Mouse (Mus musculus) cerebellum, postnatal 4 days (tissue): ENCODE measurements at regions not wholly inside any gene's neighbourhood (a gene's known extent, or its start where the extent isn't known, plus 50 kb on each side); places are given as distances from the start of the nearest gene placed in this dataset.

Experiments
- DNase-seq, 2 experiments: peaks; one replicate each; pipeline ENCODE4 v3.0.0; 2022; ENCODE audit warnings: low spot score in 2 of 2, mixed read lengths in 1 of 2

- no peak for DNase-seq
Measured at GRCm38 (mm10) chr14:102469326-102469725, 513.1 kb downstream of the Kctd12 start.

- no peak for DNase-seq
Measured at GRCm38 (mm10) chr14:102461001-102461400, 521.4 kb downstream of the Kctd12 start.

DNA sequence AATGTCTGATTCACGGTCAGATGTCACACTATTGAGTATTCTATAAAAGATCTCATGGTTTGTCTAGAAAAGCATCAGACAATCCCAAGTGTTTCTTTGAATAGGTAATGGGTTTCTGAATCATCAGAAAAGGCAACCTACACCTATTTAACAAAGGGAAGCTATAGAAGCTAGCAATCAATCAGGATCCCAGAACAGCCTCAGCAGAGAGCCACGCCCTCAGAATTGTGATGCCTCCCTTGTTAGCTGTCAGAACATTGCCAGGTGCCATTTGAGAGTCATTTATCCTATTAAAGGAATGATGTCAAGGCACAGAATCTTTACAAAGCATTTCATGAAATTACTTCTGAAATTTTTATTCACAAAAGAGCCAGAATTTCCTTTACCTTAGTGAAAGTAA, 542.7 kb downstream of the Kctd12 start:
- no peak for DNase-seq

DNA sequence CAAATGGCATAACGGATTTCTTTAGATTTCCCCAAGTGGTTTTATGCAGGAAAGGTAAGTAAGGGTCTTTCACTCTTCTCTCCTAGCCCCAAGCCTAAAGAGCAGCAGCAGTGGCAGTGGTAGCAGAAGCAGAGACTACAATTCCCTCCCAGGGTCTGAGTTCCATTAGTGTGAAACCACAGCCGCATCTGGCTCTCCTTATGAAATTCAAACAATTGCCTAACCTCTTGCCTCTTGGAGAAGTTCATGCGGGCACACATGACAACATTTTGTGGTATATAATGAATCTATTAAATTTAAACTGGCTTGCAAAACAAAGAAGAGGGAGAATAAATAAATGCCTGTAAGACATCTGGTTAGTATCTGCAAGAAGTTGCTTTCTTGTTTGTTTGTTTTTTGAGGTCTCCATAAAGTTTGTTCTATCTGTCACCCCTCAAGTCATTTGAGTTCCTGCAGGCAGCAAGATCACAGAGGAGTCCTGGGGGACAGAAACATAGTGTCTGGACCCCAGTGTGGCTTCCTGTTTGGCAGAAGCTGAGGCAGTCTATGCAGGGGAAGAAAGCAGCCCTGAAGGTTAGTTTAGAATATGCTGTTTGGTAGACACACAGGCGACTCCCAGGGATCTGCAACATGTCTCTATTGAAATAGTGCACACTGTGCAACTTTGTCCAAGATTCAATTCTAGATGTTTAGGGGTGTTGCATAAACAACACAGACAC, 578.9 kb downstream of the Kctd12 start:
- no peak for DNase-seq

GRCm38 (mm10) chr14:102402061-102402689, 580.3 kb downstream of the Kctd12 start:
- no peak for DNase-seq

DNA sequence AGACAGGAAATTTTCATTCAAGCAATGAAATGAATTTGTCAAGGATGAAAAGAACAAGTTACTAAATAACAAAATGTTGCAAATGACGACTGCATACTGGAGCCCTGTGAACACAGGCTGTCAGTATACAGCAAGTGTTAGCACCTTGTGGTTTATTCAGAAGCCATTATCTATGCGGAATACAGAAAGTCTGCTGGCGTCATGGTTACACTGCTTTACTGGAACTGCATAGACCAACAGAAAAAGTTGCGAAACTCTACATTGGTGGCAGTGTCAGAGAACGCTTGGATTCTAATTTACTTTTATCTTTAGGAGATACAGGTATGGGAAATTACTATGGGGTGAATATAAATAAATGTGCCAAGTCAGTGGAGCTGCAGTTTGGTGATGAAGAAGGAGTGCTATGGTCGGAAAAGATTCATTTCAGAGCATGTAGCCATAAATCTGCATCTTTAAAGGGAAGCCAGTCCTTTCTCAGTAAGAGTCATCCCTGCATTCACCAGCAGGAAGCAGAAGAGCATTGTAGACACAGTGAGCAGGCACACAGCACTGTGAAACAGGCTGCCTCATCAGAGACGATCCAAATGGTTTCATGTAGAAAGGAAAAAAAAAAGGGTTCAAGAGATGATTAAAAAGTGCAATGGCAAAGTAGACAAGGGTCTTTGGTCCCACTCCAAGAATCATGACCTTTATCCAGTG, 586.3 kb downstream of the Kctd12 start:
- no peak for DNase-seq

DNA sequence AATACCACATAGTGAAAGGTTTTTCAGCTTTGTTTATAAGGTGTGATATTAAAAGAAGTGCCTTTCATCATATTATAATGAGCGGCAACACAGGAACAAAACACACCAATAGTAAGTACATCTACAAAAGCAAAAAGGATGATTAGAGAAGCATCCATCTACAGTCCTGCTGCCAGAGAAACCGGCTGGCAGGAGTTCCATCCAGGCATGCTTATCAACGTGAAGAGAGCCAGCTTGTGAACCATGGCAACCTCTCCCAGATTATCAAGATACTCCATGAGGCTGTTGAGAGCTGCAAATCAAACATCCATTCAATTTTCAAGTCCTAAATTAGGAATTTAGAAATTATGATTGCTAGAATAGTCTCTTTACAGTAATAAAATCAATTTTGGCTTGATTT, 590.1 kb downstream of the Kctd12 start:
- DNase-seq, result no peak

- DNase-seq, result no peak
Measured at GRCm38 (mm10) chr14:102372994-102373567, 609.4 kb downstream of the Kctd12 start.

- DNase-seq, result no peak
Measured at GRCm38 (mm10) chr14:102361589-102361988, 620.8 kb downstream of the Kctd12 start.

- no peak for DNase-seq
Measured at GRCm38 (mm10) chr14:102329409-102329808, 599.7 kb downstream of the Lmo7 start.

DNA sequence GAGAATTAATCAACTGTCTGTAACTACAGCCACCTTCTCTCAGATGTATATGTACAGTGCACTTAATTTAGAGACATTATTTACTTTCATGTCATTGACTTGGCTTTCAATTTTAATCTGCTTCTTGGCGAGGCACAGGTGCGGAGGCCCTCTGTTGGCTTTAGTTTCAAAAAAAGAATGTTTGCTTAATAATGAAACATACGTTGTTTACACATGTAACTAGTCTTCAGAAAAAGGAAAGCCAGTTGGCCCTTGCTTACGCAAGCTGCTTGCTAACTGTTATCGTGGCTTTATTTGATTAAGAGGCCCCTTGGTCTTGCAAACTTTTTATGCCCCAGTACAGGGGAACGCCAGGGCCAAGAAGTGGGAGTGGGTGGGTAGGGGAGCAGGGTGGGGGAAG, 576.6 kb downstream of the Lmo7 start:
- no peak for DNase-seq

DNA sequence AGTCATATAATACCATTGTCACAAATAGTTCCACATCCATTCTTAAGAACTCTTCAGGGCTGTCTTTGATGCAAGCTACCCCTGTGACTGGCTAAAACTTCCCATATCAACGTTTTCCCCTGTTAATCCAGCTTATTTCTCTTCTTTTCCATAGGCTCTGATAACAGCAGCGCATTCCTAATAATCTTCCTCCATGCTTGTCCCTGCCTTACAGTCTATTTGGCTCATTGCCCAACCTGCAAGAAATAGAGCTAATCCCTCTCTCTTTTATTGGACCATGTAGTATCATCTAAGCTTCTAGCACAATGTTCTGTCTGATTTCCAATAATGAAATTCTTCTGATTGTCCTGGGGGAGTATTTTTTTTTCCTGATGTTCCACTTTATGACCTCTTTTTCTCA, 573.1 kb downstream of the Lmo7 start:
- no peak for DNase-seq

DNA sequence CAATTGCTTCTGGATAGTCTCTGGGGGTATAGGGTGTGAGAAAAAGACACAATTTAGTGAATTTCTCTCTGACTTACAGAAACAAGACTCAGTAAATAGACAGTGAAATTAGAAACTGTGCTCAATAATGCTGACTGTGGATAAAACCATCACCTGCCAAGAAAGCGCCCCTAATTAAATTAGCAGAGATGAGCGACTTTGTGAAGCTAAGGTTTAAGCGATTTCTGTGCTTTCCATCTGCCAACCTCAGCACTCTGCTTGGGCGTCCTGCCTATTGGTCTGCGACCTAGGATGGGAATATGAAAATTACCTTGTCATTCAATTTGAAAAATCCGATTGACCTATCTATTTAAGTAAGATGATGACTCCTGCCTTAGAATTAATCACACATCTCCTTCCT, 570.5 kb downstream of the Lmo7 start:
- peak in 1 of 2 experiments; percentile 3 for DNase-seq

GRCm38 (mm10) chr14:102291361-102291760, 561.6 kb downstream of the Lmo7 start:
- DNase-seq, result no peak

DNA sequence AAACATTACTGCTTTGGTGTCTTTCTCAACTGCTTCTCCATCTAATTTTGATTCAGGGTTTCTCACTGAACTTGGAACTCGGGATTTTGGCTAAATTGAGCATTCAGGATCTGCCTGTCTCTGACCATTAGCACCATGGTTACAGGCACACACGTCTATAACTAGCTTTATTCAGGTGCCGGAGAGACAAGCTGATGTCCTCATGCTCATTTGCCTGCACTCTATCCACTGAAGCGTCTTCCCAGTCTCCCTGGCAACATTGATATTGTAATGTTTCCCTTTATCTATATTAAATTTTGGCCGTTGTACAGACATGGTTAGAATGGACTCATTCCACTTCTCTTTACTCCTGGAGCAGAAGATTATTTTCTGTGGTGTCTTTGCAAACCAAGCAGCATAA, 520.3 kb downstream of the Lmo7 start:
- DNase-seq, result no peak

- DNase-seq, result no peak
Measured at GRCm38 (mm10) chr14:102248581-102248980, 518.8 kb downstream of the Lmo7 start.

DNA sequence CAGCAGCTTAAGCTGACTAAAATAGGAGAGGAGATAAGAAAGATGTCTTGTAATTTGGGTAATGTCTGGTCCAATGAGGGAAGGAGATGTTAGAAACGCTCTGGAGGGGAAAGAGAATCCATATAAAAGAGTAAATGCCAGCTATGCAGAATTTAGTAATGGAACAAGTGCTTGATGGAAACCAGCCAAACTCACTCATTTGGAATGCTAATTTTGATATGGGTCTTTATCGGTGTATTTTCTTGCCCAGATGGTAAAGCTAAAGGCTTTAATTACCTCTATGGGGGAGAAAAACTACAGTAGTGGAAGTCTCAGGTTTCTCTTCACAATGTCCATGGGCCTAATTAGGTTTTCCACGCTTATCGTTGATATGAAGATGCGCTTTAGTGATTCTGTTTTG, 518.3 kb downstream of the Lmo7 start:
- no peak for DNase-seq

DNA sequence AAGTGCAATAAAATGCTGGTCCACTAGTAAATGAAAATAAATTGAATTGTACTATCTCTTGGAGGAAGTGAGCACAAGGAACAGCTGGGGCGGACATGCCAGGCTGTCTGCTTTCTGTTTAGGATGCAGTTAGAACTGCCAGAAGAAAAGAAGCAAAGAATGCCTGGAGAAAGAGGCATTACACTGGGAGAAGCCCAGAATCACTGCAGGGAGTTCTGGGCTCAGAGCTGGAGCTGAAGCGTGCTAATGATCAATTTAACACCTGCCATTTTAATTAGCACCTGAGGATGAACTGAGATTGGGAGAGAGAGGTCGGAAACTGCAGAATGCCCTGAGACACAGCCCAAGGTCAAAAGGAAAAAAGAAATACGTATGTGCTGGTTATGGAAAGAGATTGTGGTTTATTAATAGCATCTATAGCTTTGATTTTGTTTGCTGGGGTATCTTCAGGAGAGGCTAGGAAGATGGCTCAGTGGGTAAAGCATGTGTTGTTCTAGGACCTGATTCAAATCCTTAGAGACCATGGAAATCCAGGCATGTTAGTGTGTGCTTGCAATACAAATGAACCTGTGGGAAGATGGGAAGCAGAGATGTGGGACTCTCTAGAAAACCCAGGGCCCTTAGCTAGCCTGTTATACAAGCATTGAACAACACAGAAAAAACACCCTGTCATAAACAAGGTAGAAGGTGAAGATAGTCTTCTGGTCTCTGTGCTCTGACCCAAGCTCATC, 514.2 kb downstream of the Lmo7 start:
- no peak for DNase-seq

- DNase-seq, result no peak
Measured at GRCm38 (mm10) chr14:102216581-102217368, 487.0 kb downstream of the Lmo7 start.

DNA sequence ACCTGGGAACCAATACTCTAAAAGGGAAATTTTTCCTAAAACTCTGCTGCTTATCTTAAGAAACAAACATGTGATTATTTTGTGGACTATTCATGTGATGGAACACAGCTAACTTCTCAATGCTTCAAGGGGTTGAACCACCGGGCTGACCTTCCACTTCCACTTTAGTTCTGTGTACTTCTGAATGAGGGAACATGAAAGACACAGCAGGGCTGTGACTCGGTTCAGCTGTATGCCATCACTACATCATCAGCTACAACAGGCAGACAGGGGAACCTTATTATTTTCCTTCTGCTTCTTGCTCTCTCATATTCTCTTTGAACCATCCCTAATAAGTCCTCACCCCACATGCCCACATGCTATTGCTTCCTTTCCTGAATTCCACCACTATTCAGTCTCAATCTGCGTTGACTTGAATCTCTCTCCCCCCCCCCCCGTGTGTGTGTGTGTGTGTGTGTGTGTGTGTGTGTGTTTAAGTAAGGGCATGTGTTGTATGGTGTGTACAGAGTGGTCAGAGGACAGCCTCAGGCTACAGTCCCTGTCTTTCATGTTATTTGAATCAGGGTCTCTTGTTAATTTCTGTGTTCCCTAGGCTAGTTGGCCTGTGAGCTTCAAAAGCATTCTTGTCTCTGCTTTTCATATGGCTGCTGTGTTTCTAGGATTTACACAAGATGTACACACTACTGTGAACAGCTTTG, 485.7 kb downstream of the Lmo7 start:
- DNase-seq, result no peak

DNA sequence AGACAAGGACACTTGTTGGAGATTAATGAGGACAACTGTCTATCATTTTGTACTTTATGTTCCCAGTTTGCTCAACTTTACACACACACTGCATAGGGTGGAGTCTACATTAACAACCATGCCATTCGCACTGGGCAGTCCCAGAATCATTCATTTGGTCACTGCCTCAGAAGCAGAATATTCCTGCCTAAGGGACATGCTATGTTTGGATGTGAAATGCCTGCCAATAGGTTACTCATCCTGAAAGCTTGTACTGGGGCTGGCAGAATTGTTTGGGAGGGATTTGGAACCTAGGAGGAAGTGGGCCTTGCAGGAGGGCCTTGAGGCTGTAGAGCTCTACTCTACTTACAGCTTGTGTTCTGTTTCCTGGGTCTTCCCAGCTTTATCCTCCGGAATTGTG, 482.3 kb downstream of the Lmo7 start:
- no peak for DNase-seq
